Mouse (Mus musculus) layer of hippocampus, adult 8-10 months (tissue): ENCODE data around the gene Glod5. TPM values are rescaled to one million over a fixed set of nuclear protein-coding genes. Genes with fewer than 3 reads are reported as not detected.
"Not testable (repeated sequence)": the region's sequence is repeated elsewhere in the genome, so short reads cannot be mapped to it uniquely, and the experiment has no call there.

ENCODE experiments used
- DNase-seq, 2 experiments: peaks; one replicate each; pipeline ENCODE4 v3.0.0; 2022; ENCODE audit warnings: low spot score in 2 of 2
- total RNA-seq, 4 experiments: library from RNA; stranded (reverse); gene quantifications; 2 replicates each; pipeline ENCODE4 v1.2.4; 2022

Gene Glod5
- total RNA-seq: not detected

DNA sequence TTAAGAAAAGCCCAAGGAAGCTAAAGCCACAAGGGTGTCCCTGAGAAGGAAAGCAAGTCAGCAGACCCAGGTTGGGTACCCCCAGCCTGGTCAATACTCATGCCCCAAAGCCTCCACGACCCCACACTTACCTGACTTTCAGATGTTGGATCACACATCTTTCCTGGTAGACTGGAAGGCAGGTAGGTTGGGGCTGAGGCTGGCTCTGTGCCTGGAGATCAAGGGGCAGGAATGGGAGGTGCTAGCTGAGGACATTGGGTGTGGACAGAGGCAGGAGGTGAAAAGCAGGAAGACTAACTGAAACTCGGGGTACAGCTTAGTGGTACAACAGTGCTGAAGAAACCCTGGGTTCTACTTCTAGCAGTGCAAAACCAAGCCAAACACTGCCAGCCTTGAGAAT is at the start of gene Glod5:
Glod5 (minus strand) TSS at position 207 of the 400 bp plus-strand sequence.
- DNase-seq: no peak

DNA sequence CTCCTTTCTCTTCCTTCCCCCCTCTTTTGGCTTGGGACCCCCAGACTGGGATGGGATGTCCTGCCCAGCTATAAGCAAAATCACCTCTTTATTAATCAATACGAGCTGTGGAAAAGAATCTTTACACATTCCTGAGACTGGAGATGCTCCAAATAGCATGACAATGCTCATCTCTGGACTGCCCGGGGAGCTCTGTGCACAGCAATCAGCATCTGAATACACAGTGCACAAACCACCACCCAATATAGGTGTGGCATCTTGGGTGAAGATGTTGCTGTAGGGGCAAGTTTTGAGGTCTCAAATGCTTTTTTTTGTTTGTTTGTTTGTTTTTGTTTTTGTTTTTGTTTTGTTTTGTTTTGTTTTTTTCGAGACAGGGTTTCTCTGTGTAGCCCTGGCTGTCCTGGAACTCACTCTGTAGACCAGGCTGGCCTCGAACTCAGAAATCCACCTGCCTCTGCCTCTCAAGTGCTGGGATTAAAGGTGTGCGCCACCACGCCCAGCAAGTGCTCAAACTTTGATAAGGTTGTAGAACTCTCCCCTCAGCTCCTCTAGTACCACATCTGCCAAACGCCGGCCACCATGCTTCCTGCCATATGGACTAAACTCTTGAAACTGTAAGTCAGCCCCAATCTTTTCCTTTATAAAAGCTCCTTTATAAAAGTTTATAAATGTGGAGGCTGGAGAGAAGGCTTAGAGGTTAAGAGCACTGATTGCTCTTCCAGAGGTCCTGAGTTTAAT is 32.9 kb upstream of the Glod5 start:
- DNase-seq: not testable (repeated sequence)

DNA sequence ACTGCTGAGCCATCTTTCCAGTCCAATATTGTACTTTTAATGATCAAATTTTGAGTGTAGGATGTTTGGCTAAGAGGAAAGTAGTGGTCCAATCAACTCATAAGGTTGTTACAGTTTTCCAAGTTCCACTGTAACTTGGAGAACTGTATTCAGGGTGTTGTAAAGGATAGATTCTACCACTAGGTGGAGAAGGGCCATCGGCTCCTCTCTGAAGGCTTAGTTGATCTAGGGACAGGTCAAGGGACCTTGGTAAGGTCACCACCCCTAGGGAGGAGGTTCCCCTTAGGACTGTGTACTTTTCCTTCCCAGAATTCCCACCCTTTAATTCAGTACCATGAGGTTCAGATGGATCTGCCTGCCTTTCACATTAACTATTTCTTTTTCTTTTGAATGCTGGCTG is 14.7 kb upstream of the Glod5 start:
- no peak for DNase-seq

DNA sequence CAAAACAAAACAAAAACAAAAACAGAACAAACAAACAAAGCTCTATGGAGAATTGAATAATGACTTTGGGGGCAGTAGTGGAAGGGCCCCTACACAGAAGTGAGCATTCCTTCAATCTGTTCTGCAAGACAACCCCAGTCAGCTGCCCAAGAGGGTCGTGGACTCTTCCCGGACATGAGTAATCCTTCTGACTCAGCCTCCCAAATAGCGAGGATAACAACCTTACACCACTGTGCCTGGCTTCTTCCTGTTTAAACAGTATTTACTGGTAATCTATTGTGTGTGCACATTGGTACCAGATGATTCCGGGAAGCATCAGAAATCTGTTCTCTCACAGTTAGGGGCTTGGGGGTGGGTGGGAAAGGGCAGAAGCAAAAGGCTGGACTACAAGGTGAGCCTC is 8.5 kb upstream of the Glod5 start:
- no peak for DNase-seq

DNA sequence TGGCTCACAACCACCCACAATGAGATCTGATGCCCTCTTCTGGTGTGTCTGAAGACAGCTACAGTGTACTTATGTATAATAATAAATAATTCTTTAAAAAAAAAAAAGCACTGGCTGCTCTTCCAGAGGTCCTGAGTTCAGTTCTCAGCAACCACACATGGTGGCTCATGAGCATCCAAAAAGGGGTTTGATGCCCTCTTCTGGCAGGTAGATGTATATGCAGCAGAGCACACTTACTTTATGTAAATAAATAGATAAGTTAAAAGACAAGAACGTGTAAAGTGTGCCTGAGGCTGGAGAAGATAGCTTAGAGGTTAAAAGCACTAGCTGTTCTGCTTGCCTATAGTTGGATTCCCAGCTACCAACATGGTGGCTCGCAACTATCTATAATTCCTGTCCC is 6.5 kb upstream of the Glod5 start:
- no peak for DNase-seq

DNA sequence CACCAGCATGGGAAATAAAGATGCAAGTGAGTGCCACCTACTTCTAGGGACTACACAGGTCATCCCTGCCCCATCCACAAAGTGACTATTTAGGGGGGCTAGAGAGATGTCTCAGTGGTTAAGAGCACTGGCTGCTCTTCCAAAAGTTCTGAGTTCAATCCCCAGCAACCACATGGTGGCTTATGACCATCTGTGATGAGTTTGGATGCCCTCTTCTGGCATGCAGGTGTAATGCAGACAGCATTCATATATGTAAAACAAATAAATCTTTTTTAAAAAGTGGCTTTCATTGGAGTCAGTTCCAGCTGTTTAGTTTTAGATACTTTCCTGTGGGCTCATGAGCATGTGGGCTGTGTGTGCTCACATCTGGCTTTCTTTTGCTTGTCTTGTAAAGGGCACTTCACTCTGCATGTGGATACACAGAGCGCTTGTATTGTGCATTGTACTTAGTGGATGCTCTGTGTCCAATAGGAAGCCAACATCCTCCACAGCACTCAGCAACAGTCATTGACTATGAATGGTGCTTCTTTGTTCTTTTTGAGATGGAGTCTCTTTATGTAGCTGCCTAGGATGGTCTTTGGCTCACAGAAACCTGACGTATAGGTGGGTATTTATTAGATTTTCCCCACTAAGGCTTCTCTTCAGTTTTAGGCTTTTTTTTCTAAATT is 2.0 kb upstream of the Glod5 start:
- no peak for DNase-seq

DNA sequence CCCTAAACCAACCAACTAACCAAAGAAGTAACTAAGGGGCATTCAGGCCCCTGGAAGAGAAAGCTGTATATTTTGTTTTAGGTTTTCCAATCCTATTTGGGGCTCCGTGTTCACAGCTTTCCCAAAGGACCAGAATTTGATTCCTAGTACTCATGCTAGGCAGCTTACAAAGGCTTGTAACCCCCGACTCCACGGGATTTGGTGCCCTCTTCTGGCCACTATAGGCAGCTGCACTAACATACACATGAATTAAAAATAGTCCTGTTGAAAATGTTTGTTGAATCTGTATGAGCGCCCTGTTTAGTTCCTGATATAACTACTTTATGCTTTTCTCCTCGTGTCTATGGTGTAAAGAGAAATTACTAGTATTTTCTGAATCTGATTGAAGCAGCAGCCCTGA is 1.1 kb downstream of the Glod5 start:
- peak in 1 of 2 experiments; percentile 2 for DNase-seq

DNA sequence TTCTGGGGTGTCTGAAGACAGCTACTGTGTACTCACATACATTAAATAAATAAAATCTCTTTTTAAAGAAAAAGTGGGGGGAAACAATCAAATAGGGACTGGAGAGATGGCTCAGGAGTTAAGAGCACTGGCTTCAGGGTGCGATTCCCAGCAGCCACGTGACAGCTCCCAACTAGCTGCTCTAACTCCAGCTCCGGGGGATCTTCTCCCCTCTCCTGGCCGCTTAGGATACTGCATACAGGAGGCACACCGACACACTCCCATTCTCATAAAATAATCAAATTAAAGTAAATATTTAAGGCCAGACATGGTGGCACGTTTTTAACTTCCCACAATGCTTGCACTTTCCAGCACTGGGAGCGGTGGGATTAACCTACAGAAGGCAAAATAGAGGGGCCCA is 2.6 kb downstream of the Glod5 start:
- DNase-seq: not testable (repeated sequence)

DNA sequence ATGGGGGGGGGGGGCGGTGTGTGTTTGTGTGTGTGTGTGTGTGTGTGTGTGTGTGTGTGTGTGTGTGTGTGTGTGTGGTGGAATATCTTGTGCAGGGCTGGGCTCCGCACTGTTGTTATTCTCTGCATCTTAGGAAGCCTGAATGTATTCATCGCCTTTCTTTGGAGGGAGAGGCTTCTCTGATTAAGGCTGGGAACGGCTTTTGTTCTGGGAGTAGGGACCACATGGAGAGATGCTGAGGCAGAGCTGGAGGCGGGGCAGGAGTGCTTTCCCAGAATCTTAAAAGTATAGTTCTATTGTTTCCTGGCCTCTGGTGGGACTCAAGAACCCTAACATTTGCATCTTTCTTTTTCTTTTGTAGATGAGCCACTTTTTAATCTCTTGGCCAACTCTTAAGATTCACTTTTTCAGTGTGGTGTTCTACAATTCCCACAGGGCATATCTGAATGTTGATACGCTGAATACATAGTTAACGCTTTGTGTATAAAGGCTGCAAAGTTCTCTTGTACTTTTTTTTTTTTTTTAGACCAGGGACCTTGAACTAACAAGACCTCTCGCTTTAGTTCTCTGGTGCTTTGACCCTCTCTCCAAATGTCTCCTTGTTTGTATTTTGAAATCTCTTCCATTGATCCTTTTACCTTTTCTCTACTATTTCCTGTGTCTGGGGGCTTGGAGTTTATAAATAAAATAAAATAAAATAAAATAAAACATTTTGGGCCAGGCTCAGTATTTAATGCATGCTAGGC is 4.5 kb downstream of the Glod5 start:
- DNase-seq: no peak

DNA sequence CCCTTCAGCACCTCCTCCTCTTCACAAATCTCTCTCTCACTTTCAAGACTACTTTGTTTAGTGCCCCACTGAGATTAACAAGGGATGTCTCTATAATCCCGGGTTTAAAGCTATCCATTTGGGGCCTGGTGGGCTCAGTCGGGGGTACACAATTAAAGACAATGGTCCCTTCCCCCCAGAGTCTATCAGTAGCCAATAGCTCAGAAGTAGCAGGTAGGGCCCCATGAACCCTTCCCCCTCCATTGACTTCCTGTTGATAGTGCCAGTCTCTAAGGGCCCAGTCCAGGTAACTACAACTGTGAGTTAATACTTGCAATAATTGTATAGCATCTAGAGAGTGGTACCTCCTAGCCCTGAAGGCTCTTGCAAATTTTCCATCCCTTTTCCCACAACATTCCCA is 5.1 kb downstream of the Glod5 start:
- no peak for DNase-seq

DNA sequence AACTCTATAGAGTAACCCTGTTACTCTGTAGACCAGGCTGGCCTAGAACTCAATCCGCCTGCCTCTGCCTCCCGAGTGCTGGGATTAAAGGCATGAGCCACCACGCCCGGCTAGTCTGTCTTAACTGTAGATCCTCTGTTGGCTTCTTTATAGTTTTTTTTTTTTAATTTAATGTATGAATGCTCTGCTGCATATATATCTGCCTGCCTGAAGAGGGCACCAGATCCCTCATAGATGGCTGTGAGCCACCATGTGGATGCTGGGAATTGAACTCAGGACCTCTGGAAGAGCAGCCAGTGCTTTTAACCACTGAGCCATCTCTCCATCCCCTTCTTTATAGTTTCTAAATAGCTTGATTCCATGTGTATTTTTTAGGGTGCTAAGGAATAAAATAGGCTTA is 8.9 kb downstream of the Glod5 start:
- DNase-seq: not testable (repeated sequence)

DNA sequence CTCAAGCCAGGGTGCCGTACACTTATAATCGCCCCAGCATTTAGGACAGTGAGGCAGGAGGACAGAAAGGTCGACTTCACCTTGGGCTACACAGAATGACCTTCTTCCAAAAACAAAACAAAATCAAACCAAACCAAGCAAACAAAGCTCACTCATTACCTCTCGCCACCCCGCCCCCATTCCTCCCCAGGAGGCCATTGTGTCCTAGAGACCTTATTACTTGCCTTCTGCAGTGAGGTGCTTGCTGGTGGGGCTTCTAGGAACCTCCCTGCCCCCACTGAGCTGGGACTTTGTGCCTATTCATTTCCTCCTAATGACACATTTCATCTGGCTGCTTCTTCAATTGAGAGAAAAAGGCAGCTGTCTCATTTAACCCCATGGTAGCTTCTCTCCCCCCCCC is 9.7 kb downstream of the Glod5 start:
- DNase-seq: no peak

DNA sequence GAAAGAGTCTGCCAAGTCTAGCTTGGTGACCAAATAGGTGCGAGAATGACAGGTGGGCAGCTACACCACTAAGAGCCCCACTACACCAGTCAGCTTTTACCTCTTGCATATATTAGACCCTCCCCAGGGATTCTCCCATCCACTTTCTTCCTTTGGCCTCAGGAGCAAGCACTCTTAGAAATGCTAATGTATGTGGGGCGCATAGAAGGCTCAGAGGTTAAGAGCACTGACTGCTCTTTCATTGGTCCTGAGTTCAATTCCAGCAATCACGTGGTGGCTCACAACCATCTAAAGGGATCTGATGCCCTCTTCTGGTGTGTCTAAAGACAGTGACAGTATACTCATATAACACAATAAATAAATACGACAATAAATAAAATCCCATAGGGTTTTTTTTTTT is 15.3 kb downstream of the Glod5 start:
- no peak for DNase-seq

DNA sequence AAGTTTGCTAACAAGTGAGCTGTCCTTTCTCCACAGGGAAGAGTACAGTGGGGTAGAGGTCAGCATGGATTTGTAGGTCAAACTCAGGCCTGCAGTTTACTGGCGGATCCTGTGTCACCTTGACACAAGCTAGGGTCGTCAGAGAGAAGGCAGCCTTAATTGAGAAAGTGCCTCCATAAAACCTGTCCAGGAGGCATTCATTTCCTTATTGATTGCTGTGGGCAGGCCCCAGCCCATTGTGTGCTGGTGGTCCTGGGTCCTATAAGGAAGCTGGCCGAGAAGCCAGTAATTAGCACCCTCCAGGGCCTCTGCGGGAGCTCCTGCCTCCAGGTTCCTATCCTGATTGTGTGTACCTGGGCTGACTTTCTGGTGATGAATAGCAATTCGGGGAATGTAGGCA is 16.3 kb downstream of the Glod5 start:
- no peak for DNase-seq

DNA sequence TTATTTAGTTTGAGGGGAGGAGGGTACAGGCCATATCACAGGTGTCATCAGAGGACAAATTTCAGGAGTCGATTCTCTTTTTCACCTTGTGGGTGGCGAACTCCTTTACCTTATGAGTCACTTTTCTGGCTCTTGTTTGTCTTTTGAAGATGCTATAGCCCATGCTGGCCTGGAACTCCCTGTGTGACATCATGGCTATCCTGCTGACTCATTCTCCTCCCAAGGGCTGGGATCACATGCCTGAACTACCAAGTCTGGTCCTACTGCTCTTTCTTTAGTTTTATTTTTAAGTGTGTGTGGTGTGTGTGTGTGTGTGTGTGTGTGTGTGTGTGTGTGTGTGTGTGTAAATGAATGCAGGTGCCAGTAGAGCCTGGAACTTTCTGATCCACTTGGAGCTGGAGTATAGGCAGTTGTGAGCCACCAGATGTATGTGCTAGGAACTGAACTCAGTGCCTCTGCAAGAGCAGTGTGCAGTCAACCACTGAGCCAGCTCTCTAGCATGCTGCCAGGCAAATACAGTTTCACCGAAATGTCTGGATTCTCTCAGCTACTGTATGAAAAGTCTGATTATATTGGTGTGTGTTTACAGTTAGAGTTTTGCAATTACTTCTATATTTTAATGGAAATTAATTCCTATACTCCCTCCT is 17.6 kb downstream of the Glod5 start:
- DNase-seq: no peak

DNA sequence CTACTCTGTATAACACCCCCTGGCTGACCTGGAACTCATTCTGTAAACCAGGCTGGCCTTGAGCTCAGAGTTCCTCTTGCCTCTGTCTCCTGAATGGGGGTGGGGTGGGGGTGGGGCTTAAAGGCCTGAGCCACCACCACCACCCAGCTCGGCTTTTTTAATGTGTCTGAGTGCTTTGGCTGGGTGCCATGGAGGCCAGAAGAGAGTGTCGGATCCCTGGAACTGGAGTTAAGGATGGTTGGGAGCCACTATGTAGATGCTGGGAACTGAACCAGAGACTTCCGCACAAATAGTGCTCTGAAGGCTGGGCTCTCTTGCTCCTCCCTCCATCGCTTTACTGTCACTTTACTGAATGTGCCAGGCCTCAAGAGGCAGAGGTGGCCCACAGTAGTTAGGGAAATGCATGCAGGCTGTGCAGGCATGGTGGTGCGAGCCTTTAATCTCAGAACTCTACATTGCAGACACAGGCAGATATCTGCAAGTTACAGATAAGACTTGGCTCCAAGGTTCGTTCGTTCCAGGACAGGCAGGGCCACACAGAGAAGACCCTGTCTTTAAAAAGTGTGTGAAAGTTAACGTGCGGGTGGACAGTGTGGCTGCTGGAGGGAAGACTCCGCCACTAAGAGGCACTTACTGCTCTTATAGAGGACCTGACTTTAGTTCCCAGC is 25.1 kb downstream of the Glod5 start:
- DNase-seq: no peak

DNA sequence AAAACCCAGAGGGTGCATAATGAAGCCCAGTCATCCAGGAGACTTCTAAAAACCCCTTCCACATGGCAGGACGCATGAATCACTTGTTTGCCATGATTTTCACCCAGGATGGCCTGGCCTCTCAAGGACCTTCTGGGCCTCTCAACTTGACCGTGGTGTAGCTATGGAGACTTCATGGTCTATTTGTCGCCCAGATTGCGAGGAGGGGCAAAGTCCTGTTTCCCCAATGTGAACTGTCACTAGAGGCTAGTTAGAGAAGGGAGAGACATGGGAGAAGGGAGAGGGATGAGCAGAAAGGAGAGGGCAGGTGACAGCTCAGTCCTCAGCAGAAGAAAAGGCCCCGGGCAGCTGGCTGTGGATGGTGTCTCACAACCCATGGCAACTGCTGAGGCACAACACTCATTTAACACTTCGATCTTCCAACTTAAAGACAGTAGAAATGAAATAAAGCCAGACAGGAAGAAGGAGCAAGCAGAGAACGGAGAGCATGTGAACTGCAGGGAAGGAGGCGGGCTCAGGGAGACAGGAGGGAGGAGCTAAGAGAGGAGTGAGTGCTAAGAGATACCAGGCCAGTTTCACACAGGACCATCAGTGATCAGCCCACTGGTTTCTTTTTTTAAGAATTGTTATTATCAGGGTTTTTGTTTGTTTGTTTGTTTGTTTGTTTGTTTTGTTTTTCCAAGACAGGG is 25.8 kb downstream of the Glod5 start:
- DNase-seq: no peak

DNA sequence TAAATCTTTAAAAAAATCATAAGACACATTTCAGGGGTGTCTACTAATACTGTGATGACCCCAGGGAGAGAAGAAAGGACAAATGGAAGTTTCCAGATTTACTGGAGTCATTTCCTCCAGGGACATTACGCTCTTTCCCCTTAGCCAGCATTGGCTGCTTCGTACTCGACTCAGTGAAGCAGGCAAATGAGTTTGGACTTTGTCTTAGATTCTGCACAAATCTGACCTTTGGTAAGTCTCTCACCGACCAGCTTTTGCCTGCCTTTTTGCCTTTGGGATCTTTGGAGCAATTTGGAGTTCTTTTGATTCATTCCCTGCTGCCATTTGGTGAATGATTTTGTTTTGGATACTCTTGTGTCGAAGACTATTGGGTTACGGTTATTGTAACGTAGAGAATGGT is 36.9 kb downstream of the Glod5 start:
- no peak for DNase-seq

DNA sequence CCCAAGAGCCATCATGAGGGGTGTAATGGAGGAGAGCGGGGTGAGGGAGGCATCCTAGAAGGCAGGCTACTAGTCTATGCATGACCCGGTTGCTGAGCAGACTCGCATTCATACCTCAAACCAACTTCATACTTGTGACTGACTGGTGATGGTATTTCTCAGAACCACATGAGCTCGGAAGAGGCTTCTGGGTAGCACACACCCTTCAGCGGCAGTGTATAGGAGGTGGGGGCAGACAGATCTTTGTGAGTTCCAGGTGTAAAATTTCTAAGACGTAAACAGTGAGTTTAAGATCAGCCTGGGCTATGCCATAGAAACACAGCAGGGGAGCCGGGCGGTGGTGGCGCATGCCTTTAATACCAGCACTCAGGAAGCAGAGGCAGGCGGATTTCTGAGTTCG is 40.4 kb downstream of the Glod5 start, which contains the start of gene Gata1:
Gata1 (minus strand) TSS at position 180 of the 400 bp plus-strand sequence.
- DNase-seq: no peak

DNA sequence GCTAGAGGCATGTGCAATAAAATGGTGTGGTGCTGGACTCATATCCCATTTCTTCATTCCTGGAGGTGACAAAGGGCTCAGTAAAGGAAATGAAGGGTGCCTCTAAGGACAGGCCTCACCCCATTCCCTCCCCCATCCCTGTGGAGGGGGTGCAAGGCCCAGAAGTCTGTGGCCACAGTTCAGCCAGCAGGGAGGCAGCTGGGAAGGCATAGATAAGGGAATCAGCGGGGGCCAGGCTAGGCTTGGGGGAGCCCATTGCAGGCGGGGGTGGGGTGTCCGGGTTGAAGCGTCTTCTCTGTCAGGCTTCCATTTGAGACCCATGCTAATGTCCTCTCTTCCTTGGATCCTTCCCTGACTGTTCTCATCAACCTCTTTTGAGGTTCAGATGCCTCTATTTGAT is 47.0 kb downstream of the Glod5 start:
- DNase-seq: no peak

DNA sequence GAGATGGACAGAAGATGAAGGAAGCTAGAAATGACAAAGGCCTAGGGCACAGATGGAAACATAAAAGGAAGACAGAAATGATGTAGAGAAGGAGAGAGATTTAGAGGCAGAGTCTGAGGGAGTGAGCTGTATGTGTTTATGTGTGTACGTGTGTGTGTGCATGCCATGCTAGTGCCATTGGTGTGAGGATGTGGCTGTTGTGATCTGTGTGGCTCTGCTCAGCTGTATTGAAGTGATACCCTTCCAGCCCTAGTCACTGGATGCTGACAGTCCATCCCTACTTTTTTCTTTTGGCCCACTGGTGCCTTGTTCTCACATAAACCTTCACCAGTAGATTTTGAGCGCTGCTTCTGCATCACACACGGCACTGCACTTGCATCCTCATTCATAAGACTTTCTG is 49.4 kb downstream of the Glod5 start:
- DNase-seq: no peak
